Mouse (Mus musculus): ENCODE results near the gene Agap1. TPM values are rescaled to one million over a fixed set of nuclear protein-coding genes. Genes with fewer than 3 reads are reported as not detected.
"Not testable (repeated sequence)": the region's sequence is repeated elsewhere in the genome, so short reads cannot be mapped to it uniquely, and the experiment has no call there.

Gene Agap1
- polyA plus RNA-seq, 1 experiment from 2014 or later: 4.2 TPM

GRCm38 (mm10) chr1:89501346-89501745, 46.7 kb downstream of the Agap1 start:
- Histone ChIP-seq H3K27ac (replicated peaks) (no peak overlapping the region), H3K9ac (ENCODE audit: low read length) (no peak overlapping the region), H3K4me1 (replicated peaks; ENCODE audit: control insufficient read depth, insufficient read depth) (0 out of 2 replicates have a peak, but pooled peaks cover 3% of the 10 kb centered on the region), H3K36me3 (ENCODE audit: control insufficient read depth, insufficient read depth, low read length) (no peaks in the 10 kb centered on the region), H3K27me3 (ENCODE audit: control insufficient read depth, insufficient read depth, low read length) (no peaks in the 10 kb centered on the region), H3K9me3 (ENCODE audit: control insufficient read depth, low read length) (no peaks in the 10 kb centered on the region), H3K4me3 (ENCODE audit: low read depth, low read length) (no peak overlapping the region), H3K4me2 (replicated peaks; ENCODE audit: low read depth) (no peak overlapping the region)
- DNase-seq (ENCODE audit: low spot score) (no peak), ATAC-seq (ENCODE audit: low FRiP score, low TSS enrichment) (no peak)
- 83% methylated on average over 4 of the region's 4 CpGs for whole genome bisulfite sequencing
- no peak for TF ChIP-seq CTCF (IDR thresholded peaks at IDR 0.05; ENCODE audit: low read depth)
- TF ChIP-seq EP300 (optimal IDR thresholded peaks at IDR 0.05): no peak

- not testable (repeated sequence) for DNase-seq (ENCODE audit: low spot score); ATAC-seq (ENCODE audit: low FRiP score, low TSS enrichment); H3K9me3 ChIP-seq (ENCODE audit: control insufficient read depth, low read length); H3K36me3 ChIP-seq (ENCODE audit: control insufficient read depth, insufficient read depth, low read length); H3K27ac ChIP-seq (replicated peaks); H3K4me1 ChIP-seq (replicated peaks; ENCODE audit: control insufficient read depth, insufficient read depth); H3K27me3 ChIP-seq (ENCODE audit: control insufficient read depth, insufficient read depth, low read length); H3K4me2 ChIP-seq (replicated peaks; ENCODE audit: low read depth); H3K4me3 ChIP-seq (ENCODE audit: low read depth, low read length); H3K9ac ChIP-seq (ENCODE audit: low read length)
Measured at GRCm38 (mm10) chr1:89501891-89502290, 47.3 kb downstream of the Agap1 start.

GRCm38 (mm10) chr1:89509196-89509595, 54.6 kb downstream of the Agap1 start:
- Histone ChIP-seq H3K27me3 (ENCODE audit: control insufficient read depth, insufficient read depth, low read length) (no peaks in the 10 kb centered on the region), H3K27ac (replicated peaks) (no peak overlapping the region), H3K9me3 (ENCODE audit: control insufficient read depth, low read length) (no peaks in the 10 kb centered on the region), H3K36me3 (ENCODE audit: control insufficient read depth, insufficient read depth, low read length) (no peaks in the 10 kb centered on the region), H3K4me3 (ENCODE audit: low read depth, low read length) (no peak overlapping the region), H3K4me1 (replicated peaks; ENCODE audit: control insufficient read depth, insufficient read depth) (peaks cover 7% of the 10 kb centered on the region; the same call in 1 of the 2 replicates), H3K9ac (ENCODE audit: low read length) (no peak overlapping the region), H3K4me2 (replicated peaks; ENCODE audit: low read depth) (no peak overlapping the region)
- ATAC-seq (ENCODE audit: low FRiP score, low TSS enrichment) (no peak), DNase-seq (ENCODE audit: low spot score) (no peak)
- 65% methylated on average over 2 of the region's 2 CpGs for WGBS
- TF ChIP-seq CTCF (IDR thresholded peaks at IDR 0.05; ENCODE audit: low read depth) (no peak), EP300 (optimal IDR thresholded peaks at IDR 0.05) (no peak)

- Histone ChIP-seq H3K4me1 (replicated peaks; ENCODE audit: control insufficient read depth, insufficient read depth) (peaks cover 7% of the 10 kb centered on the region; the same call in 1 of the 2 replicates), H3K4me3 (ENCODE audit: low read depth, low read length) (no peak overlapping the region), H3K36me3 (ENCODE audit: control insufficient read depth, insufficient read depth, low read length) (no peaks in the 10 kb centered on the region), H3K9ac (ENCODE audit: low read length) (no peak overlapping the region), H3K27ac (replicated peaks) (no peak overlapping the region), H3K4me2 (replicated peaks; ENCODE audit: low read depth) (no peak overlapping the region), H3K27me3 (ENCODE audit: control insufficient read depth, insufficient read depth, low read length) (no peaks in the 10 kb centered on the region), H3K9me3 (ENCODE audit: control insufficient read depth, low read length) (no peaks in the 10 kb centered on the region)
- ATAC-seq (ENCODE audit: low FRiP score, low TSS enrichment): no peak; the same call in 1 of the 2 replicates
- WGBS: 47% methylated on average over 8 of the region's 8 CpGs
- TF ChIP-seq EP300 (optimal IDR thresholded peaks at IDR 0.05): no peak
- TF ChIP-seq CTCF (IDR thresholded peaks at IDR 0.05; ENCODE audit: low read depth): no peak
- no peak for DNase-seq (ENCODE audit: low spot score)
Measured at GRCm38 (mm10) chr1:89509763-89510340, 55.2 kb downstream of the Agap1 start.

GRCm38 (mm10) chr1:89510731-89511130, 56.1 kb downstream of the Agap1 start:
- Histone ChIP-seq H3K4me3 (ENCODE audit: low read depth, low read length) (no peak overlapping the region), H3K36me3 (ENCODE audit: control insufficient read depth, insufficient read depth, low read length) (no peaks in the 10 kb centered on the region), H3K9me3 (ENCODE audit: control insufficient read depth, low read length) (no peaks in the 10 kb centered on the region), H3K9ac (ENCODE audit: low read length) (no peak overlapping the region), H3K4me1 (replicated peaks; ENCODE audit: control insufficient read depth, insufficient read depth) (peaks cover 7% of the 10 kb centered on the region; the same call in 1 of the 2 replicates), H3K27ac (replicated peaks) (no peak overlapping the region), H3K4me2 (replicated peaks; ENCODE audit: low read depth) (no peak overlapping the region), H3K27me3 (ENCODE audit: control insufficient read depth, insufficient read depth, low read length) (no peaks in the 10 kb centered on the region)
- DNase-seq (ENCODE audit: low spot score) (no peak), ATAC-seq (ENCODE audit: low FRiP score, low TSS enrichment) (no peak)
- WGBS: 61% methylated on average over 8 of the region's 8 CpGs
- TF ChIP-seq CTCF (IDR thresholded peaks at IDR 0.05; ENCODE audit: low read depth) (no peak), EP300 (optimal IDR thresholded peaks at IDR 0.05) (no peak)

- Histone ChIP-seq H3K9me3 (ENCODE audit: control insufficient read depth, low read length) (no peaks in the 10 kb centered on the region), H3K4me3 (ENCODE audit: low read depth, low read length) (no peak overlapping the region), H3K36me3 (ENCODE audit: control insufficient read depth, insufficient read depth, low read length) (no peaks in the 10 kb centered on the region), H3K4me2 (replicated peaks; ENCODE audit: low read depth) (no peak overlapping the region), H3K27ac (replicated peaks) (no peak overlapping the region), H3K4me1 (replicated peaks; ENCODE audit: control insufficient read depth, insufficient read depth) (peaks cover 7% of the 10 kb centered on the region; the same call in 1 of the 2 replicates), H3K9ac (ENCODE audit: low read length) (no peak overlapping the region), H3K27me3 (ENCODE audit: control insufficient read depth, insufficient read depth, low read length) (no peaks in the 10 kb centered on the region)
- TF ChIP-seq EP300 (optimal IDR thresholded peaks at IDR 0.05) (no peak), CTCF (IDR thresholded peaks at IDR 0.05; ENCODE audit: low read depth) (no peak)
- 57% methylated on average over 8 of the region's 8 CpGs for WGBS
- DNase-seq (ENCODE audit: low spot score) (no peak), ATAC-seq (ENCODE audit: low FRiP score, low TSS enrichment) (no peak; the same call in 1 of the 2 replicates)
Measured at GRCm38 (mm10) chr1:89513616-89514283, 59.1 kb downstream of the Agap1 start.

Data from stomach, postnatal 0 days (tissue).